Comparison of ENCODE assay signal across 10 mouse cellular contexts in the genomic region with DNA sequence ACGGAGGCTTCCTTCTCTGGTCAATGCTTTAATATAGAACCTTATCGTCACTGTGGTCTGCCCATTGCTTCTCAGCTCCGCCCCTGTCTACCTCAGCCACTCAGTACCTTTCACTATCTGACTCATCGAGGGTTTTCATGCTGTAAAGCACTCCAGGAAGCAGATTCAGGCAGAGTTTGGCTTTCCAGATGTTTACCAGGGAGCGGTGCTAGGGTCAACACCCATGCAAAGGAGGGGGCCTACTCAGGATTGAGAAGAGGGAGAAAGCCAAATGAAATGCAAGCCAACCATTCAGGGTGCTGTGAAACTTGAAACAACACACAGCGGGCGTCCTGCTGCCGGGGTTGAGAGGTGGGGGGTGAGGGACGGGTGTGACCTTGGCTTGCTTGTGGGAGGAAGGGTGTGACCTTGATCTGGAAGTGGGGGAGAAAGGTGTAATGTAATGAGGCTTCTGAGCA. TPM values are rescaled to one million over a fixed set of nuclear protein-coding genes. Genes with fewer than 3 reads are reported as not detected.
DNase-seq lines count a peak whose midpoint lies in the region; ATAC-seq and TF ChIP-seq lines count a peak whose summit lies in the region.
"Had no signal": no experiment of that assay in that cellular context is flagged by ENCODE, and none has a peak within 500 bp of the region (broad histone marks: within the 10 kb centered on the region; RNA-seq: fewer than 3 reads in every experiment).

No protein-coding gene starts in this region.

- no peak for TF ChIP-seq POLR2A in ES-Bruce4 (IDR thresholded peaks at IDR 0.05; ENCODE audit: insufficient read depth, low read length)

- peak overlapping the region; percentile 70 for H3K4me2 ChIP-seq in liver, embryonic 12.5 days
- H3K4me2 ChIP-seq in stomach, postnatal 0 days (replicated peaks; ENCODE audit: low read depth), result peak overlapping the region; percentile 49
- H3K4me2 ChIP-seq in hindbrain, embryonic 14.5 days (replicated peaks), result no peak overlapping the region
- H3K4me2 ChIP-seq: midbrain, embryonic 12.5 days had no signal

- DNase-seq in embryo, embryonic 11 days, result peak; percentile 32
- no peak for DNase-seq in embryo, embryonic 9.5 days (ENCODE audit: extremely low spot score)
- DNase-seq in heart, embryonic 10.5 days (ENCODE audit: low spot score), result peak; percentile 79
- peak; percentile 45 for DNase-seq in stomach, postnatal 0 days (ENCODE audit: low spot score)
- no peak for DNase-seq in hindbrain, embryonic 14.5 days (ENCODE audit: low spot score)
- no peak for DNase-seq in midbrain, embryonic 10.5 days (ENCODE audit: low spot score)

- no peak overlapping the region for H3K27ac ChIP-seq in ES-Bruce4 (ENCODE audit: insufficient read depth, low read length)
- H3K27ac ChIP-seq in heart, embryonic 10.5 days, result peak overlapping the region; percentile 85
- 0 out of 2 replicates have a peak overlapping the region, but pooled peaks have one; percentile 14 for H3K27ac ChIP-seq in liver, embryonic 12.5 days
- H3K27ac ChIP-seq in stomach, postnatal 0 days (replicated peaks), result no peak overlapping the region
- H3K27ac ChIP-seq in hindbrain, embryonic 14.5 days, result no peak overlapping the region
- no peak overlapping the region for H3K27ac ChIP-seq in midbrain, embryonic 10.5 days (replicated peaks)
- H3K27ac ChIP-seq: midbrain, embryonic 12.5 days had no signal

- no peak overlapping the region for H3K9ac ChIP-seq in ES-Bruce4 (ENCODE audit: low read depth, poor library complexity, severe bottlenecking)
- peak overlapping the region; percentile 32 for H3K9ac ChIP-seq in liver, embryonic 12.5 days
- no peak overlapping the region; the same call in 1 of the 2 replicates for H3K9ac ChIP-seq in stomach, postnatal 0 days (ENCODE audit: low read length)
- no peak overlapping the region for H3K9ac ChIP-seq in hindbrain, embryonic 14.5 days
- H3K9ac ChIP-seq: midbrain, embryonic 12.5 days had no signal

- ATAC-seq in liver, embryonic 12.5 days, result peak; percentile 76
- ATAC-seq in stomach, postnatal 0 days (ENCODE audit: low FRiP score, low TSS enrichment), result peak; percentile 93
- ATAC-seq in hindbrain, embryonic 14.5 days (ENCODE audit: low FRiP score), result no peak
- ATAC-seq: Patski had no signal

- no peaks in the 10 kb centered on the region for H3K36me3 ChIP-seq in ES-Bruce4 (ENCODE audit: control insufficient read depth, insufficient read depth, low read length, poor library complexity, severe bottlenecking)
- no peaks in the 10 kb centered on the region for H3K36me3 ChIP-seq in heart, embryonic 10.5 days
- no peaks in the 10 kb centered on the region for H3K36me3 ChIP-seq in liver, embryonic 12.5 days
- no peaks in the 10 kb centered on the region for H3K36me3 ChIP-seq in stomach, postnatal 0 days (ENCODE audit: control insufficient read depth, insufficient read depth, low read length)
- no peaks in the 10 kb centered on the region for H3K36me3 ChIP-seq in hindbrain, embryonic 14.5 days (replicated peaks; ENCODE audit: control insufficient read depth, insufficient read depth)
- H3K36me3 ChIP-seq in midbrain, embryonic 10.5 days, result no peaks in the 10 kb centered on the region
- H3K36me3 ChIP-seq: midbrain, embryonic 12.5 days had no signal

- peaks cover 8% of the 10 kb centered on the region for H3K9me3 ChIP-seq in ES-Bruce4 (replicated peaks; ENCODE audit: control insufficient read depth, insufficient read depth, low read length, poor library complexity, severe bottlenecking)
- no peaks in the 10 kb centered on the region for H3K9me3 ChIP-seq in heart, embryonic 10.5 days
- H3K9me3 ChIP-seq in liver, embryonic 12.5 days (replicated peaks), result no peaks in the 10 kb centered on the region
- no peaks in the 10 kb centered on the region for H3K9me3 ChIP-seq in stomach, postnatal 0 days (ENCODE audit: control insufficient read depth, low read length)
- H3K9me3 ChIP-seq in hindbrain, embryonic 14.5 days (ENCODE audit: control insufficient read depth, low read length), result no peaks in the 10 kb centered on the region
- H3K9me3 ChIP-seq in midbrain, embryonic 10.5 days (replicated peaks), result no peaks in the 10 kb centered on the region
- H3K9me3 ChIP-seq: midbrain, embryonic 12.5 days had no signal

- peak; percentile 94 for TF ChIP-seq EP300 in ES-Bruce4 (IDR thresholded peaks at IDR 0.05; ENCODE audit: insufficient read depth, low read depth, low read length)
- TF ChIP-seq EP300 in stomach, postnatal 0 days (optimal IDR thresholded peaks at IDR 0.05), result no peak

- H3K27me3 ChIP-seq in ES-Bruce4 (ENCODE audit: control insufficient read depth, insufficient read depth, low read length, poor library complexity, severe bottlenecking), result no peaks in the 10 kb centered on the region; the same call in 1 of the 2 replicates
- no peaks in the 10 kb centered on the region for H3K27me3 ChIP-seq in heart, embryonic 10.5 days (ENCODE audit: insufficient read depth, poor library complexity, severe bottlenecking)
- no peaks in the 10 kb centered on the region for H3K27me3 ChIP-seq in liver, embryonic 12.5 days (replicated peaks)
- H3K27me3 ChIP-seq in stomach, postnatal 0 days (ENCODE audit: control insufficient read depth, insufficient read depth, low read length), result no peaks in the 10 kb centered on the region
- no peaks in the 10 kb centered on the region for H3K27me3 ChIP-seq in hindbrain, embryonic 14.5 days (ENCODE audit: control insufficient read depth, insufficient read depth, low read length)
- H3K27me3 ChIP-seq in midbrain, embryonic 10.5 days (ENCODE audit: low read depth, poor library complexity, severe bottlenecking), result no peaks in the 10 kb centered on the region
- H3K27me3 ChIP-seq: Patski had no signal

- TF ChIP-seq CTCF in ES-Bruce4 (IDR thresholded peaks at IDR 0.05; ENCODE audit: low read depth, low read length), result no peak
- TF ChIP-seq CTCF in stomach, postnatal 0 days (IDR thresholded peaks at IDR 0.05; ENCODE audit: low read depth), result no peak

- no peak overlapping the region for H3K4me3 ChIP-seq in ES-Bruce4 (ENCODE audit: low read depth, low read length)
- peak overlapping the region; percentile 44; the same call in 1 of the 2 replicates for H3K4me3 ChIP-seq in heart, embryonic 10.5 days
- peak overlapping the region; percentile 33 for H3K4me3 ChIP-seq in liver, embryonic 12.5 days
- H3K4me3 ChIP-seq in stomach, postnatal 0 days (ENCODE audit: low read depth, low read length), result peak overlapping the region; percentile 15; the same call in 1 of the 2 replicates
- H3K4me3 ChIP-seq in hindbrain, embryonic 14.5 days (replicated peaks; ENCODE audit: low read length), result no peak overlapping the region
- no peak overlapping the region for H3K4me3 ChIP-seq in midbrain, embryonic 10.5 days
- H3K4me3 ChIP-seq: midbrain, embryonic 12.5 days had no signal

- WGBS in heart, embryonic 10.5 days, result 5% methylated on average over 9 of the region's 9 CpGs
- 5% methylated on average over 9 of the region's 9 CpGs for WGBS in liver, embryonic 12.5 days (ENCODE audit: insufficient replicate concordance)
- 7% methylated on average over 9 of the region's 9 CpGs for WGBS in stomach, postnatal 0 days
- 26% methylated on average over 9 of the region's 9 CpGs for WGBS in hindbrain, embryonic 14.5 days
- WGBS in midbrain, embryonic 10.5 days, result 21% methylated on average over 9 of the region's 9 CpGs

- H3K4me1 ChIP-seq in ES-Bruce4 (ENCODE audit: control insufficient read depth, insufficient read depth, low read length), result peaks cover 2% of the 10 kb centered on the region
- H3K4me1 ChIP-seq in heart, embryonic 10.5 days, result peaks cover 29% of the 10 kb centered on the region
- peaks cover 23% of the 10 kb centered on the region for H3K4me1 ChIP-seq in liver, embryonic 12.5 days
- no peaks in the 10 kb centered on the region for H3K4me1 ChIP-seq in stomach, postnatal 0 days (replicated peaks; ENCODE audit: control insufficient read depth, insufficient read depth)
- no peaks in the 10 kb centered on the region for H3K4me1 ChIP-seq in hindbrain, embryonic 14.5 days (replicated peaks; ENCODE audit: control insufficient read depth, insufficient read depth, low read length)
- peaks cover 10% of the 10 kb centered on the region for H3K4me1 ChIP-seq in midbrain, embryonic 10.5 days
- H3K4me1 ChIP-seq: midbrain, embryonic 12.5 days had no signal

RNA-seq across cellular contexts. Expression of gene S1pr1, which starts 43.6 kb away (rescaled TPM):
- polyA plus RNA-seq in ES-Bruce4 (2011; ENCODE audit: insufficient read depth, insufficient read length, low read depth, missing spikeins), result 2.0 TPM in 2 replicates
- polyA plus RNA-seq in heart, embryonic 10.5 days (2016; fragmentation: Nextera tagmentation; extraction: Ambion mirVana), result 48.7 and 82.4 TPM in 2 replicates
- polyA plus RNA-seq in liver, embryonic 12.5 days (2016; fragmentation: Nextera tagmentation; extraction: Ambion mirVana), result 10.0 and 10.5 TPM in 2 replicates
- polyA plus RNA-seq in stomach, postnatal 0 days (2015; fragmentation: Nextera tagmentation; extraction: Ambion mirVana), result 6.6 and 6.7 TPM in 2 replicates
- 25.0 and 30.7 TPM in 2 replicates for polyA plus RNA-seq in hindbrain, embryonic 14.5 days (2014; fragmentation: Nextera tagmentation; extraction: Ambion mirVana)
- polyA plus RNA-seq in midbrain, embryonic 10.5 days (2016; fragmentation: Nextera tagmentation; extraction: Ambion mirVana), result 13.4 and 14.9 TPM in 2 replicates

Comparison
In these comparisons a context has a peak if more than half of its experiments do, and no peak if none do; other contexts are left out.
1. DNase-seq: peak in embryo, embryonic 11 days (single experiment), heart, embryonic 10.5 days (single experiment) and stomach, postnatal 0 days (single experiment); none in embryo, embryonic 9.5 days (single experiment), hindbrain, embryonic 14.5 days (single experiment) and midbrain, embryonic 10.5 days (single experiment).
2. H3K27ac ChIP-seq: peak in heart, embryonic 10.5 days (single experiment) and liver, embryonic 12.5 days (single experiment); none in ES-Bruce4 (single experiment), stomach, postnatal 0 days (single experiment), hindbrain, embryonic 14.5 days (single experiment) and midbrain, embryonic 10.5 days (single experiment).
3. H3K4me3 ChIP-seq: peak in heart, embryonic 10.5 days (single experiment), liver, embryonic 12.5 days (single experiment) and stomach, postnatal 0 days (single experiment); none in ES-Bruce4 (single experiment), hindbrain, embryonic 14.5 days (single experiment) and midbrain, embryonic 10.5 days (single experiment).